Mouse (Mus musculus) ovary, postnatal 36 days (tissue): ENCODE data around the gene Adcy6.

Experiments used
- DNase-seq: peaks from one replicate; pipeline ENCODE4 v3.0.0; 2022; ENCODE audit warnings: low spot score, mixed read lengths

The Adcy6 gene

DNA sequence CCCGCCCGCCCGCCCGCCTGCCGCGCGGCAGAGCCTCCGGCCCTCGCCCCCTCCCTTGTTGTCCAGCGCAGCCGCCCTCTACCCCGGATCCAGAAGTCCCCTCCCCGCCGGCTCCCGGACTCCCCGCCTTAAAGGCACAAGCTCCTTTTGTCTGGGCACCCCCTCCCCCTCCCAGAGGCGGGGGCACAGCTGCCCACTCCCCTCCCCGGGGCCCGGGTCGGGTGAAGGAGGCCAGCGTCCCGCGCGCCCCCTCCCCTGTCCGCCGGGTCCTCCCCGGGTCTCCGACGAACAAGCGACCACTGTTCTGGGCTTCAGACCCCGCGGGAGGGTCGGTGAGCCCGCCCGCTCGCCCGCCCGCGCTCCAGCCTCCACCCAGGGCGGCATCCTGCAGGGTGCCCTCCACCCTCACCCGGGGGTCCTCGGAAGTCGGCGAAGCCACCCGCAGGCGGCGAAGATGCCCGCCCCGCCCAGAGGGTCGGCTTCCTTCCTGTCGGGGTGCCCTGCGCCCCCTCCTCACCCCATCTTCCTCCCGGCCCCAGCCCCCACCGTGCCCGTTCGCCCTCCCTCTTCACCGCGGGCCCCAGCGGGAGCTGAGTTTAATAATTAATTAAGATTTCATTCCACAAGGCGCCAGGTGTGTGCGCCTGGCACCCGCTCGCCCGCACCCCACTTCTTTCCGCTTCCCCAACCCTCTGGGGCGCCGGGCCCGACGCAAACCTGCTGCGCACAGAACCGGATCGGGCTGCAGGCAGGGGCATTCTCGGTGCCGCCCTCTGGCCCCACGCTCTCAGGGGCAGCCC lies at the start of gene Adcy6:
Adcy6 (minus strand) TSS at position 746 of the 800 bp plus-strand sequence.
- DNase-seq, result peak; percentile 82

DNA sequence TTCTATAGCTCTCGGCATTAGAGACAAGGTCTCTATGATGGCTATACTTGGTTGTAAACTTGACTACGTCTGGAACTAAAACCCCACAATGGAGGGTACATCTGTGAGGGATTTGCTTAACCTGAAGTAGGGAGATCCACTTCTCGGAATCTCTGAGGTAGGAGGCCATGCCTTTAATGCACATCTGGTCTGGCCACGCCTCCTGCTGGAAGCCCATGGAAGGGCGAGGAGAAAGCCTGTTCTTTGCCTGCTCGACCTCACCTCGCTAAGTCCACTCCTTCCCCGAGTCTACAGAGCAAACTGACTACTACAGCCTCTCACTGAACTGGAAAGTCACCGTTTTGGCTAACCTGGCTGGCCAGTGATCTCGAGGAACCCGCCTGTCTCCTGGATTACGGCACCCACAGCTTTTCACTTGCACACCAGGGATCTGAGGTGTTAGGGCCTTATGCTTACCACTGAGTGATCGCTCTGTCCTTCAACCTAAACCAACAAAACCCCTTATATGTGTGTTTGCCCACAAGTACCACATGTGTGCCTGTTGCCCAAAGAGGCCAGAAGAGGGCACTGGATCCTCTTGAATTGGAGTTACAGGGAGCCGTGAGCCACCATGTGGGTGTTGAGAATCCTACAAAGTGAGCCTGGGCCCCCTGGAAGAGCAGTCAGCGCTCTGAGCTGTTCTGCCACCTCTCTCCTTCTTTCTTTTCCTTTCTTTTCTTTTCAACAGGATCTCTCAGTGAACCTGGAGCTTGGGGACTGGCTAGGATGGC lies 47.3 kb upstream of the Adcy6 start:
- no peak for DNase-seq

DNA sequence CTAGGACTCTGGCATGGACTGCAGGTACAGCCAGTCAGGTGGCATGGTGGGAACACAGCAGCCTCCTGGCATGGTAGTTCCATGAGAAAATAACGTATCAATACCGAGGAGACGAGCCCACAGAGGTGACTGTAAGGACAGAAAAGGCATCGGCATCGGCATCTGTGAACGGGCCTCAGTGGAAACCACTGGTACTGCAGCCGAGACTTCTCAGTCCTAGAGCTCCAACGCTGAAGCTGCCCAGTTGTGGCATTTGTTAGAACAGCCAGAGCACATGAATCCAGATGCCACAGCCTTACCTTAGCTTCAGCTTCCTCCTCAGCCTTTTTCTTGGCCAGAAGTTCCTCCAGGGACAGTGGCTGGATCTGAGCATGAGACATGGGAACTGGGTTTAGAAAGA lies 42.3 kb upstream of the Adcy6 start:
- no peak for DNase-seq

DNA sequence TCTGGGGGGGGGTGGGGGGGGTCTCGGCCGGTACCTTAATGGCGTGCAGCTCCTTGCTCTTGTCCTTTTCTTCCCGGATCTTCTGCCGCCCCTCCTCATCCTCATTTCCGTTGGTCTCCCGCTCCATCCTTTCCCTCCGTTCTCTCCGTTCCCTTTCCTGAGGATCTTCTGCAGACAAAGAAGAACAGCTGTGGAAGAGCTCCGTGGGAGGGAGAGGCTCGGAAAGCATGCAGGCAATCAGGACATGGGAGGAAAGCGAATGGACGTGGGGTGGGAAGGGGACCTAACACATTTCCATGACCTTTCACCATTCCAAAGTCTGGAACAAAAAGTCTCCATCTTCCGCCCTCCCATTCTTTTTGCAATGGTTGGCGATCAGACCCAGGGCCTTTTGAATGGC lies 41.6 kb upstream of the Adcy6 start:
- DNase-seq, result no peak

DNA sequence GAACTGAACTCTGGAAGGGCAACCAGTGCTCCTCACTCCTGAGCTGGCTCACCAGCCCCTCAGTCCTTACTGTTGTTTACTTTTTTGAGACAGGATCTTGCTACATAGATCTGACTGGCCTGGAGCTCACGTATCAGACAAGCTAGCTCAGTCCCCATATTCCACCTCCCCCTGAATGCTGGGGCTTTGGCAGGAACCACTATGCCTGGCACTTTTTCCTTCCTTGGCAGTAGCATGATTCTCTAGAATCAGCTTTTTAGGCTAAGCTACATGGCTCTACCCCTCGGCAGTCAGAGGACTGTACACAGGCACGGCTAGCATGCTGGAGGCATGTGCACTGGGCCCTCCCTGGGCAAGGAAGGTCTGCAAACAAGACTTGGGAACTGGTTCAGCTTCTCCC lies 38.2 kb upstream of the Adcy6 start:
- DNase-seq, result no peak

DNA sequence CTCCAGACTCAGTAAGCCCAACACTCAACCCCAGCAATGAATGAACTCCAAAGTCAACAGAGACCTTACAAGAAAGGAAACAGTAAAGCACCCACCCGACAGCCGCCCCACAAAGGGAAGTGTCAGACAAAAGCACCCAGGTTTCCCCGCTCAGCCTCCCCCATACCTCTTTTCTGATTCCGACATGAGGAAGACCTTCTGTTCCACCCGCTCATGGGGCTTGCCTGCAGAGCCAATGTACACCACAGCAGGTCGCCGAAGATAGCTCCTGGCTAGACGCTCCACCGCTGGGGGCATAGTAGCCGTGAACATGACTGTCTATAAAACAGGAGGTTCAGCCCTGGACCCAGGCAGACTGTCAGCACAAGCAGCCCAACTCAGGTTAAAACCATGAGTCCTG lies 37.4 kb upstream of the Adcy6 start:
- no peak for DNase-seq

DNA sequence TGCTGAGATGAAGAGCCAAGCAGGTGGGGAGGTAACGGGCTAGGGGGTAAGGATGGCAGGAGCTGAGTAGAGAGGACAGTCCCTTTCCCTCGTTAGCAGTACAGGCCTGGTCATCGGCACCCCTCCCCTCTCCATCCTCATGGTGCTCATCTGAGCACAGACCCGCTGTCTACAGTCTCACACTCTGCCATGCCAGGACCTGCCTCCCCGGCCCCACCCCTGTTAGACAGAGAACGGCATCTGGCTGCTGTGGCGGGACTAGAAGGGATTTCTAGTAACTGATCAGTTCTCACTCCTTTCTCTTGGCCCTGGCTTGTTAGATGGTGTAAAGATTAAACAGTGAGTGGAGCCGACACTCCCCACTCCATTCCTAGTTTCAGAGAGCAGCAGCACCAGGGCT lies 36.9 kb upstream of the Adcy6 start:
- DNase-seq, result no peak

DNA sequence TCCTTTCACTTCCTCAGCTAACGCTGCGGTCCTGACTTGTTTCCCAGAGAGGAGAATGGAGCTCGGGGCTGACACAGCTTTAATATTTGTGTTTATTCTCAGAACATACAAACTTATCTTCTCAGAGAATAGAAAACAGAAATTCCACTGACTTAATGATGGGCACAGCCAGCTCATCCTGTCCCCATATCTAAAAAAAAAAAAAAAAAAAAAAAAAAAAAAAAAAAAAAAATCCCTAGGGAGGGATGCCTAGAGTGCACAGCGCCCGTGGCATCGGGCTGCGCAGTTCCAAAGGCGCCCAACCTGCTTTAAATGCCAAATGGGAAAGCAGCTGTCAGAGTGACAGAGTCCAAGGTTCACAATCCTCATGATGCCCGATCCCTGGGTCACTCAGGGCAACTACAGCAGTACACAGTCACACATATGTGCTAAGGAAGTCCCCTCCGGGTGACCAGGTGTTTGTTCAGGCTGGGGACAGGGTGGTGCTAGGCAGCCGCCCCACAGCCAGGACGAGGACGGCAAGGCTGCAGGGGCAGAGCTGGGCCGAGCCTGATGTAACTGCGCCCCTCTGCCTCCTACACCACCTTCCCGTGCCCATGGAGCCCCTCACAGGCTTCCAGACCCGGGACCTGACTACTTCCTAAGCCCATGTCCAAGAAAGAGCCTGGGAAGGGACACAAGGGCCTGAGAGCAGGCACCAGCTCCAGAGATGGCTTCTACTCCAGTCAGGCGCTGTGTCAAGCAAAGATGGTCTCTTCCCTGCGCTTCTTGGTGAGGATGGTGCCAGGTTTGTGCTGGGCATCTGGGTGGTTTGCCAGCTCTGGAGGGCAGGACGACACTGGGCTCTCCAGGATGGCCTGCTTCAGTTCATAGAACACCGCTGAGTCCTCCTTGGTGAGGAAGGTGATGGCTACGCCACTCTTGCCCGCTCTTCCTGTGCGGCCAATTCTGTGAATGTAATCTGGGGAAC lies 35.5 kb upstream of the Adcy6 start:
- no peak for DNase-seq

DNA sequence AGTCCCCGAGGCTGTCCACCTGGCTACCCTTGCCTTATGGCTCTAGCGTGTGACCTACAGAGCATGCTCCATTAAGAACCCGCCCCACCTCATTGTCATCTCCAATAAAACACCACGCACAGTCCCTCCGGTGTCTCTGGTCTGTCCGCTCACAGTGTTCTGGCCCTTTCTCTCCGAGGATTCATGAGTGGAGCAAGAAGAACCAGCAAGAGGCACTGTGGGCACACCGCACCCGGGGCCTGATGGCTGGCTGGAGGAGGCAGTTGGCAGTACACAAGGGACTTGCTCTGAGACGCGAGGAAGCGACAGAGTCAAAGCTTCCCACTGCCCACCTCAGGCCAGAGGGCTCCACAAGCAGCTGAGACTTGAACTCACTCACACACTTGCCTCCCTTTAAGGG lies 34.5 kb upstream of the Adcy6 start:
- DNase-seq, result no peak

DNA sequence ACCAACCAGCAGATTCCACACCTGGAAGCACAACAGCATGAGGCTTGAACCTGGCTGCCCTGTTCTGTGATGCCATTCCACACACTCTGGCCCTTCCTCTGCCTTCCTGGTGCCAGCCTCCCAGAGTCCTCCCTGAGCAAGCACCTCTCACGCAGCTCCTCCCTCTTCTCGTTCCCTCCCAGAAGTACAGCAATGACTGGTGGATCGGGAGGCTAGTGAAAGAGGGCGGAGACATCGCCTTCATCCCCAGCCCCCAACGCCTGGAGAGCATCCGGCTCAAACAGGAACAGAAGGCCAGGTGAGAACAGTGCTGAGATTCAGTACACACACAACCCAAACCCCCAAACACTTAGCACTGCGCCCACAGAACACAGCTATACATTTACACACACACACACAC lies 30.3 kb upstream of the Adcy6 start:
- no peak for DNase-seq

DNA sequence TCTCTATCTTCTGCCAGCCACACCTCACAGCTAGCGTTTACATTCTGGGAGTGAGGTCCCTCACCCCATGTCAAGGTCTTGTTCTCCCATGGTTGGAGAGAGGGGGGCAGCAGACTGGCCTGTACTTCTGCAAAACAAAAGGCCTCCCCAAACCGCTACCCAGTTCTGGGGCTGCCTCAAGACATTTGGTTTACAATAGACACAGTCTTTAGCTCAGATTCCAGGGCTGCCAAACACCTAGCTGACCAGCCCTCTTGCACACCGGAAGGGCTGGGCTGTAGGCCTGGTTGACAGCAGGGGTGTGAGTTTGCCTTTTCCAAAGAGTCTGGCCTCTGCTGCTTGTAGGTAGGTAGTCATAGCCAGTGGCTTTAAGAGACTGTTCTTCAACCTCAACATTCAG lies 27.3 kb upstream of the Adcy6 start:
- no peak for DNase-seq

DNA sequence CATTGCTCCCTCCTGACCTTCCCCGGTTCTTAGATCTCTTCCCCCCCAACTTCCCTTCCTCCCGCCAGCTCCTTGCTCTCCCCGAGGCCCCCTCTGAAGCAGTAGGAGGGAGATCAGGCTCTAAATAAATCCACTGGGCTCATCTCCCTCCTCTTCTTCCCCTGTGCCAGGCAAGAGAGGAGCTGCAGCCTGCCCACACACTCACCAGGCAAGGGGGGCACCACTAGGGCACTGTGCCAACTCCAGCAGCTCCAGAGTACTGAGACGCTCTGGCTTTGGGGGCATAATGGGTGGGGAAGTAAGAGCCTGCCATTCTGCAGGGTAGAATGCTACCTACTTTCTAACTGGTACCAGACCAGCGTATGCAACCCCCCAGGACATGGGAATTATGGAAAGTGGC lies 26.6 kb upstream of the Adcy6 start:
- DNase-seq, result no peak

DNA sequence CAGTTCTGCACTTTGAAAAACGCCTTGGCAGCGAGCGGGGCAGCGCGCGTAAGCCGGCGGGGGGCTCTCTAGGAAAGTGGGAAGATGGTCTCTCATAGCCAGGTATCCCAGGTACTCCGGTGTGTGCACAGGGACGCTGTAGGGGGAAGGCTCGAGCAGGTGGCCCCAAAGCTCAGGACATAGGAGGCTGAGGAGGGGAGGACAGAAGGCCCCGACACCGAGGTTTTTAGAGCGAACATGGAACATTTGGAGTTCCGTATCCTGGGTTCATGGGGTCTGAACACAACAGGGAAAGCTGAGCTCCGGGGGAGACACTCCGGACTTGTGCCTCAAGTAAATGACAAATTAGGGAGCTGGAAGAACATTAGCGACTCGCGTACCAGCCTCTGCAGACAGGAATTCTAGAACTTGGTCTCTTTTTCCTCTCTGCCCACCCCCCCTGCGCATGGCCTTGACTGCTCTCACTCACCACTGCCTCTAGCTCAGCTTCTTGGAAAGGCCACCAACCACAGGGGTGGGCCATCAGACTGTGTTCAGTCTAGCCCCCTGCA lies 25.5 kb upstream of the Adcy6 start:
- DNase-seq, result peak; percentile 38

DNA sequence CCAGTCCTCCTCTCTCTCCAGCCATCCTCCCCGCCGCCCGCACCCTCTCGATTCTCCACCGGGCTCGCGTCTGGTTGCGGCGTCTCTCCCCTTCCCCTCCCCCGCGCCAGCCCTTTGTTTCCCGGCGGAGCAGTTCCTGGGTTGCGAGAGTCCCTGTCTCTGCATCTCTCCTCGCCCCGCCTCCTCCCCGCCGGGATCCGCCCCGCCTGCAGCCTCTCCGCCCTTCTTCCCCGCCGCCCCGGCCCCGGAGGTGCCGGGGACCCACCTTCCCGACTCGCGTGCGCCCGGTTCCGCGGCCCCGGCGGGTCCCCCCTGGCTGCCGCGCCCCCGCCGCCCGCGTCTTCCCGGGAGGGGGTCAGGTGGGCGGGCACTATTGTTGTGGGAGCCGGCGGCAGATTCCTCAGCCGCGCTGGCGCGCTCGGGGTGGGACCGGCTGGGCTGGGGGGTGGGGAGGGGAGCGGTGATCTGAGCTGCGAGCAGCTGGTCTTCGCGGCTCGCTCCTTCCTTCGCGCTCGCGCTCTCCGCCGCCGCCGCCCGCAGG lies 24.7 kb upstream of the Adcy6 start:
- peak; percentile 83 for DNase-seq

DNA sequence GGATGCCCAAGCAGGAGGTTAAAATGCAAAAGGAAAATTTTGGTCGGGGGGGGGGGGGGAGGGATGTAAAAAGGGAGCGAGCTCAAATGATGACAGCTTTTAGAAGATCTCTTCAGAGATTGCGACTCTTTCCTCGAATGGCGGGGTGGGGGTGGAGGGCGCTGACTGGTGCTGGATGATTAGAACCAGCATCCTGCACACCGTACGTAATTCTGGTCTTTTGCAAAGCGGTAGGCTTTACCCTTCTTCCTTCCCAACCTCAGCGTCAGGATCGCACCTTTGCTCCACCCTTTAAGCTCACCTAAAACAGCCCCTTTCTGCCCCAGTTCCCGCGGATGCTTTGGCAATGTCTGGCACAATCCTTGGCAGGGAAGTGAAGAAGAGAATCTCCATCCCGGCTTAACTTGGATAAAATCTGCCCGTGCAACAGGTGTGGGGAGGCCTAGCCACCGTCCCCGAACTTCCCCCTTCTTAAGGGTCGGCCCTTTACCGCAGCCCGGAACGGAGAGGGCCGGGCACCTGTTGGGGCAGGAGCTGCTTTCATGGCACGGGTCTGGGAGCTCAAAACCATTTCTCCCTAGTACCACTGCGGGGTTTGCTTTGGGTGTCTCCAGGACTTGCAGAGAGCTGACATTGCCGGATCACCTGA lies 24.1 kb upstream of the Adcy6 start:
- no peak for DNase-seq

DNA sequence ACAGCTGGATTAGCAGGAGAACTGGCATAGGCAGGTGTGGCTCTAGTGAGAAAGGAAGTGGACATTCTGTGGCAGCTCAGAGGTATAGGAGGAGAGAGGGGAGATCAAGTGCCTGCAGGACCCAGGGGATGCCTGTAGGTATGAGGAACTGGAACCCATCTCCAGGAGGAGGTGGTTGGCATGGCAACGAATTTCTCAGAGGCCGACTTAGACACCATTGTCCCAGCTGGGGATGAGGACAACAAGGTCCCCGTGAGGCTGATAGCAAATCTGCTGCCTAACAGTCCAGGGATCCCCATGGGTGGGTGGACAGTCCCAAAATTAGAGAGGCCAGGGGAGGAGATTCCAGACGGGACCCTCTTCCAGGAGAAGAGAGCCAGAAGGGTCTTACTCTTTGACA lies 23.0 kb upstream of the Adcy6 start:
- DNase-seq, result no peak

DNA sequence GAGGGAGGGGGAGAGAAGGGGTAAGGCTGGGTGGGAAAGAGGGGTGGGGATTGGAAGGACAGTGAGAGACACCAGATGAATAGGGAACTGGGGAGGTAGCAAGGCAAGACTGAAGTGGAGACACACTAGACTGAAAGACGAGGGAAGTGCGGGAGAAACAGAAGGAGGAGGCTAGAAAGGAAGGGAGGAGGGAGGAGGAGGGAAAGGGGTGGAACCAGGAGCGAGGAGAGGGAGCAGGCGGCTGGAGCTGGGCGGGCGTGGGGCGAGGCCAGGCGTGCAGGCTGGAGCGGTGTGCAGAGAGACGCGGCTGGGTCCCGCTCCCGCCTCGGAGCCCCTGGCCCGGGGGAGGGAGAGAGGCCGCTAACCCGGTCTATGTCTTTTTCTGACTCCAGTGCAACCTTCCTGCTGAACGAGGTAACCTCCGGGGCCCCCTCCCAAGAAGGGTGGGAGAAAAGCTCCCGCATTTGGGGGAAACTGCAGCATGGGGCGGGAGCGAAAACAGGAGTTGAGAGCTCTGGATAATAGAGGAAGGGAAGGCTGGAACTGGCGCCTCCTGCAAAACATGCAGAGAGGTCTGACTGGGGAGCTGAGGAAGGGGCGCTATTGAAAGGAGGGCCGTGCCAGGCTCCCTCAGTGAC lies 22.4 kb upstream of the Adcy6 start:
- peak; percentile 71 for DNase-seq

DNA sequence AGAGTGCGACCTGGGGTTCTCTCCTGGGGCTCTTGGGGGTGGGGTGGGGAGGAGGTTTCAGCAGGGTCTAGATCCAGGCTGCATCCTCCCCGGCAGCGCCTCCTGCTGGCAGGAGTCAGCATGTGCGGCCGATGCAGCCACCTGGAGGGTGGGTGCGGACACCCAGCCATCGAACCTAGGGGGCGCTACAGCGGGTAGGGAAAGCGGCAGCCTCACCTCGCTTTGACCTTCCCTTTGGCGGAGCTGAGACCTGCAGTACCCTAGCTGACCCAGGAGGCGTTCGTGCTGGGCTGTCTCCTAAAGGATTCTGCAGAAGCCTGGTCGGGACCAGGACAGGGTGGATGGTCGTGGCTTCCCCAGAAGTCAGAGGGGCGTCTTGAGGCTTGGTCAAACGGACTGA lies 21.6 kb upstream of the Adcy6 start:
- peak; percentile 75 for DNase-seq

DNA sequence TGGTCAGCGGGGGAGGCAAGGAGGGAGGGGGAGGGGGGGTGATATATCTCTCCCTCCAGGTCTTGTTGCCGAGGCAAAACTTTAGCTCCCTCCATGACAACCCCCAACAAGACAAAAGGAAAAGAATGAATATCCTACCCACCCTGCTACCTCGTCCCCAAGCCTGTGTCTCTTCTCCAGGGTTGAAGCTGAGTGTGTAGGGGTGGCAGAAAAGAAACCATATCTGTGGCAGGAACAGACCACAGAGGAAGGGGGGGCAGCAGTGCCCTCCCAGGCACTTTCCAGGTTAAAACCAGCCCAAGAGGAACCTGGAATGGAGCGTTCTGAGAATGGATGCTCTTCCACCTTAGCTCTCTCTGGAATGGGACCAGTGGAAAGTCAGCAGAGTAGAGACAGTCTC lies 20.7 kb upstream of the Adcy6 start, which contains the start of gene Cacnb3:
Cacnb3 (plus strand) TSS at position 301 of the 400 bp plus-strand sequence.
- DNase-seq, result no peak

DNA sequence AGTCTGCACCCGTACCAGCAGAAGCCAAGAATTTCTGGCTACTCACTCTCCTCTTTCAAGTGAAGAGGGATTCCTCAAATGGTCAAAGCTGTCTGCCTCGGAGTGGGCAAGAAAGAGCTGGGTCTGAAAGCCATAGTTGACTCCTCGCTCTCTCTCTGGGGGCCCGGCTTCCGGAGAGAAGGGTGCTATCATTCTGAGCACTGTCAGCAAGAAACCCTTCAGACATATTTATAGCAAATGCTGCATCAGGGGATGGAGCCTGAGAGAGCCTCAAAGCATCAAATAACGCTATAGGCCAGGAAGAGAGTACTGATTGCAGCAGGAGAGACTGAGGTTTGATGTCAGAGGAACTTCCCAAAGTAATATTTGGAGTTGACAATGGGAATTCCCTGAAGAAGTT lies 19.6 kb upstream of the Adcy6 start:
- no peak for DNase-seq
